Mouse (Mus musculus): Measurements from ENCODE around the gene Atp2c1. TPM values are rescaled to one million over a fixed set of nuclear protein-coding genes. Genes with fewer than 3 reads are reported as not detected.

The Atp2c1 gene
- polyA plus RNA-seq, 1 experiment = 79.6 TPM

DNA sequence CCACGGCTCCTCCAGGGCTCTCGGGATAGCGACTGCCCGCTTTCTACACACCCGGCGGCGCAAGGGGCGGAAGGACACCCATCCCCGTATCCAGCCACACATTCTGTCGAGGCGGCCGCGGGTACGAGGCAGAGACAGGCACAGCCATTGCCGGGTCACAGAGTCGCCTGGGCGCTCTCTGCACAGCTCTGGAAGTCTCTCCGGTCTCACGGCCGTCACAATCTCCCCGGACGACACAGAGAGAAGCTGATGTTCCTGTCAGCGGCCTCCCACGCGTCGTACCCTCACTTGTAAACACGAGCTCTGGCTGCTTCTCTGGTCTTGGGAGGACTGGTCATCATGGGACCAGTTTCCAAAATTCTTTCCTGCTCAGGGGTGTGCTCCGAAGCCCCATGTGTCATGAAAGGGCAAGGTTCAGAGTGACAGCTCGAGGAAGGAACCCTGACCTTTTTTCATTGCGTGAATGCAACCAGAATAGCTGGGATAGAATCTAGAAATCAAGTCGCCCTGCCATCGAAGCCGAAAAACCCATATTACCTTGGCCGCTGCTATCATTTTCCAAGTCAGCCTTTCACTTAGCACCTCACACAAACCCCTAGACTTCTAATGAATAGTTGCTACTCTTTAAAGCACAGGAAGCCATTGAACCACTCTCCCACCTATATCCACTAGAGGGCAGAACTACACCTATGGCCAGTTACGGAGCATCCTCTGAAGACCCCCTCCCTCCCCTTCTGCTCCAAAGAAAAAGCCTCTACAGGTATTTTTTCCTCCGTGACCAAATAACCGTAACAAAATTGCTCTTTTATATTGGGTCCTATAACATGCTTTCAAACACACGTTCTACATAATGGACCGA lies 31.6 kb downstream of the Atp2c1 start:
- Histone ChIP-seq H3K27ac (ENCODE audit: insufficient read depth, low read length) (0 out of 2 replicates have a peak overlapping the region, but pooled peaks have one; percentile 13), H3K36me3 (ENCODE audit: control insufficient read depth, insufficient read depth, low read length, poor library complexity, severe bottlenecking) (no peaks in the 10 kb centered on the region), H3K9ac (ENCODE audit: low read depth, poor library complexity, severe bottlenecking) (peak overlapping the region; percentile 85), H3K4me1 (ENCODE audit: control insufficient read depth, insufficient read depth, low read length) (no peaks in the 10 kb centered on the region), H3K9me3 (replicated peaks; ENCODE audit: control insufficient read depth, insufficient read depth, low read length, poor library complexity, severe bottlenecking) (no peaks in the 10 kb centered on the region), H3K27me3 (ENCODE audit: control insufficient read depth, insufficient read depth, low read length, poor library complexity, severe bottlenecking) (no peaks in the 10 kb centered on the region), H3K4me3 (ENCODE audit: low read depth, low read length) (peak overlapping the region; percentile 85)
- TF ChIP-seq POLR2A (IDR thresholded peaks at IDR 0.05; ENCODE audit: insufficient read depth, low read length) (no peak), CTCF (IDR thresholded peaks at IDR 0.05; ENCODE audit: low read depth, low read length) (peak; percentile 10), EP300 (IDR thresholded peaks at IDR 0.05; ENCODE audit: insufficient read depth, low read depth, low read length) (no peak)

DNA sequence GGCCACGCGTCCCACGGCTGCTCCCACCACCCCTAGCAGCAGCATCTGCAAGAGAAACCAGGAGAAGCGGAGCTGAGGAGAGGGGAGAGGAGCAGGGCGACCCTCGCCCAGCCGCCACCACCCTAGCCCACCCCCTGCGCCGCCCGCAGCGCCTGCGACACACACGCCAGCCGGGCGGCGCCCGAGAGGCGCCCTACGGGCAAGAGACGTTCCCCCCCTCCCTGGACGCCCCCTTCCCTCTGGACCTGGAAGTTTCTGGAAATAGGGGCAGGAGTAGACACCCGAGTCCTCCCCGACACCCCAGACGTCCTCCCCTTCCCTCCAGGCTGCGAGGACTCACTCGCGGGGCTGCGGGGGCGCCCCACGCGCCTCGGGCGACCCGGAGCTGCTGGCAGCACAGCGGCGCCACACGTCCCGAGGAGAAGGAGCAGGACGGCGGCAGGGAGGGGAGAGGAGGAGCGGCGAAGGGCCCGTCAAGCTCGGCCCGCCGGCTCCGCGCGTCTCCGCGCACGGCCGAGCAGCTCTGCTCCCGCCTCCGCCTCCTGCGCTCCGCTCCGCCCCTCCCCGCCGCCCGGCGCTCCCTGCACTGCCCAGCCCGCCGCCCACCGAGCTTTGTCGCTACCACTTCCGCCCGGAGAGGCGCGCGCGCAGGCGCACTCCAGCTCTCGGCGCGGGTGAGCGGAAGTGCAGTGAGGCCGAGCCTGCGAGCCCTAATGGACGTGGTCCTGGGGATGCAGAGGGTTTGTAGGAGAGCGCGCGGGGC lies 32.4 kb downstream of the Atp2c1 start:
- TF ChIP-seq CTCF (IDR thresholded peaks at IDR 0.05; ENCODE audit: low read depth, low read length) = peak; percentile 6
- no peak for TF ChIP-seq EP300 (IDR thresholded peaks at IDR 0.05; ENCODE audit: insufficient read depth, low read depth, low read length)
- no peaks in the 10 kb centered on the region for H3K27me3 ChIP-seq (ENCODE audit: control insufficient read depth, insufficient read depth, low read length, poor library complexity, severe bottlenecking)
- peak overlapping the region; percentile 13; the same call in 1 of the 2 replicates for H3K27ac ChIP-seq (ENCODE audit: insufficient read depth, low read length)
- peak overlapping the region; percentile 91 for H3K4me3 ChIP-seq (ENCODE audit: low read depth, low read length)
- no peaks in the 10 kb centered on the region for H3K9me3 ChIP-seq (replicated peaks; ENCODE audit: control insufficient read depth, insufficient read depth, low read length, poor library complexity, severe bottlenecking)
- peak overlapping the region; percentile 85 for H3K9ac ChIP-seq (ENCODE audit: low read depth, poor library complexity, severe bottlenecking)
- H3K36me3 ChIP-seq (ENCODE audit: control insufficient read depth, insufficient read depth, low read length, poor library complexity, severe bottlenecking) = no peaks in the 10 kb centered on the region
- H3K4me1 ChIP-seq (ENCODE audit: control insufficient read depth, insufficient read depth, low read length) = no peaks in the 10 kb centered on the region

DNA sequence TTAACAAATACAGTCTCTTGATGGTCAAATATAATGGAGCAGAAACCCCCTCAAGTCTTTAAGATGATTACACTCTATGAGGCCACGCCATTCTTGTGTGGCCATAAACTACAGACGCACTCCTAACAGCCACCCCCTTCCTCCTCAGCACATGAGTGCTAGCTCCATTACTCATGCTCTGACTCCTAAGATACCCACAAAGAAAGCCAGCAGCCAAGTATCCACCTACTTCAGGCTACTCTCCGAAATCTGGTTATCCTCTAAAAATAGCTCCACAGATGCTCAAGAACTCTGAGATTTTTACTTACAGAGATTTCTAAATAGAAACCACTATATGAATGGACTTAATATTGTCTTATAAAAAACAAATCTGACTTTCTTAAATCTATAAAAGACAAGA lies 34.4 kb downstream of the Atp2c1 start:
- Histone ChIP-seq H3K27me3 (ENCODE audit: control insufficient read depth, insufficient read depth, low read length, poor library complexity, severe bottlenecking) (no peaks in the 10 kb centered on the region), H3K9me3 (replicated peaks; ENCODE audit: control insufficient read depth, insufficient read depth, low read length, poor library complexity, severe bottlenecking) (no peaks in the 10 kb centered on the region), H3K36me3 (ENCODE audit: control insufficient read depth, insufficient read depth, low read length, poor library complexity, severe bottlenecking) (no peaks in the 10 kb centered on the region), H3K4me3 (ENCODE audit: low read depth, low read length) (no peak overlapping the region), H3K9ac (ENCODE audit: low read depth, poor library complexity, severe bottlenecking) (no peak overlapping the region), H3K27ac (ENCODE audit: insufficient read depth, low read length) (no peak overlapping the region), H3K4me1 (ENCODE audit: control insufficient read depth, insufficient read depth, low read length) (no peaks in the 10 kb centered on the region)
- TF ChIP-seq CTCF (IDR thresholded peaks at IDR 0.05; ENCODE audit: low read depth, low read length) = no peak
- no peak for TF ChIP-seq EP300 (IDR thresholded peaks at IDR 0.05; ENCODE audit: insufficient read depth, low read depth, low read length)
- TF ChIP-seq POLR2A (IDR thresholded peaks at IDR 0.05; ENCODE audit: insufficient read depth, low read length) = no peak

DNA sequence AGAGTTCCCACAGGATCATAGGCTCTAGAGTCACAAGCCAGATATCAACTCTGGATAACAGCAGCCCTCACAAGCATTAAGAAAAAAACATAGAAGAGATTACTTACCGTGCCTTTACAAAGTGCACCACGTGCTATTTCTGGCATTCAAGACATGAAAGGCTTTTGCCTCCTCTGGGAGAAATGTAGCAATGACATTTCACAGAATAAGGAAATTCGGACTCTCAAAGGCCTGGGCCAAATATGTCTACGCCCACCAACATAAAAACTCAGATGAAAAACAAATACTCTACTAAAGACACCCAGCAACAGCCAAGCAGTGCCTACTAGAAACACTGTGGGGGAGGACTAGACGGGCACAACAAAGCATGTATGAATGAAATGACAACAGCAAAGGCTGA lies 38.8 kb downstream of the Atp2c1 start:
- H3K9me3 ChIP-seq (replicated peaks; ENCODE audit: control insufficient read depth, insufficient read depth, low read length, poor library complexity, severe bottlenecking) = no peaks in the 10 kb centered on the region
- no peak overlapping the region for H3K27ac ChIP-seq (ENCODE audit: insufficient read depth, low read length)
- H3K4me3 ChIP-seq (ENCODE audit: low read depth, low read length) = no peak overlapping the region
- no peaks in the 10 kb centered on the region for H3K27me3 ChIP-seq (ENCODE audit: control insufficient read depth, insufficient read depth, low read length, poor library complexity, severe bottlenecking)
- H3K4me1 ChIP-seq (ENCODE audit: control insufficient read depth, insufficient read depth, low read length) = peaks cover 2% of the 10 kb centered on the region
- no peaks in the 10 kb centered on the region for H3K36me3 ChIP-seq (ENCODE audit: control insufficient read depth, insufficient read depth, low read length, poor library complexity, severe bottlenecking)
- TF ChIP-seq EP300 (IDR thresholded peaks at IDR 0.05; ENCODE audit: insufficient read depth, low read depth, low read length) = no peak
- TF ChIP-seq POLR2A (IDR thresholded peaks at IDR 0.05; ENCODE audit: insufficient read depth, low read length) = no peak
- TF ChIP-seq CTCF (IDR thresholded peaks at IDR 0.05; ENCODE audit: low read depth, low read length) = no peak
- H3K9ac ChIP-seq (ENCODE audit: low read depth, poor library complexity, severe bottlenecking) = no peak overlapping the region

DNA sequence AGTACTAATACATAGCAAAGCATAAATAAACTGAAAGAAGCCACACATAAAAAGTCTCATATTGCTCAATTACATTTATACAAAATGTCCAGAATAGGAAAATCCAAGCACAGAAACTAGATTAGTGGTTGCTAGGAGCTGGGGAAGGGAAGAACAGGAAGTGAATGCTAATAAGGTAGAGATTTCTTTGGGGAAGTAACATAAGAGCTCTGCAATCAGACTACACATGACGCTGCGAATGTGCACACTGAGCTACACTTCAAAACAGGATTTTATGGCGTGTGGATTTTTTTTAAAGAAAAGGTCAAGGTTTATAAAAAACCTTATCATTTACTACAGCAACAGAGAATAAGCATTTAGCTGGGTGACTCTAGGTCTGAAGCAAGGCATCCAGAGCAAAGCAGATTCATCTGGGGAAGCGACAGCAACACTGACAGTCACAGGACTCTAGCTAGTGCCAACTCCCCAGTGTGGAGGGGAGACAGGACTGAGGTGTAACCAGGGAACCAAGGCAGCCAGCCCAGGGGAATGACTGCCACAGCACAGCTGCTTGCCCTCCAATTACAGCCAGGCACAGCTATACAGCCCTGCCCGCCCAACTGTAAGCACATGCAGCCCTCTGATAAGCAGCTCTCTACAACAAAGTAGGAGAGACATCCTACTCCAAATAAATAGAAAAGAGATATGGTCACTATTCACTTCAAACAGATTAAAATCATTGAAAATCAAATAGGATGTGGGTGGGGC lies 42.6 kb downstream of the Atp2c1 start:
- Histone ChIP-seq H3K27me3 (ENCODE audit: control insufficient read depth, insufficient read depth, low read length, poor library complexity, severe bottlenecking) (no peaks in the 10 kb centered on the region), H3K4me3 (ENCODE audit: low read depth, low read length) (no peak overlapping the region), H3K9ac (ENCODE audit: low read depth, poor library complexity, severe bottlenecking) (no peak overlapping the region), H3K36me3 (ENCODE audit: control insufficient read depth, insufficient read depth, low read length, poor library complexity, severe bottlenecking) (no peaks in the 10 kb centered on the region), H3K27ac (ENCODE audit: insufficient read depth, low read length) (no peak overlapping the region), H3K9me3 (replicated peaks; ENCODE audit: control insufficient read depth, insufficient read depth, low read length, poor library complexity, severe bottlenecking) (no peaks in the 10 kb centered on the region), H3K4me1 (ENCODE audit: control insufficient read depth, insufficient read depth, low read length) (peaks cover 2% of the 10 kb centered on the region)
- TF ChIP-seq EP300 (IDR thresholded peaks at IDR 0.05; ENCODE audit: insufficient read depth, low read depth, low read length) (no peak), CTCF (IDR thresholded peaks at IDR 0.05; ENCODE audit: low read depth, low read length) (no peak), POLR2A (IDR thresholded peaks at IDR 0.05; ENCODE audit: insufficient read depth, low read length) (no peak)
